Mouse (Mus musculus): ENCODE results near the gene Gm609.

- no peak for TF ChIP-seq POLR2A (IDR thresholded peaks at IDR 0.05; ENCODE audit: insufficient read depth, low read length)
- TF ChIP-seq CTCF (IDR thresholded peaks at IDR 0.05; ENCODE audit: low read depth, low read length), result no peak
- no peak for TF ChIP-seq EP300 (IDR thresholded peaks at IDR 0.05; ENCODE audit: insufficient read depth, low read depth, low read length)
Measured at GRCm38 (mm10) chr16:45402036-45402435, 90.7 kb downstream of the Gm609 start.
